Mouse (Mus musculus) heart, adult 10 weeks (tissue): ENCODE results near the gene Ubald1. TPM values are rescaled to one million over a fixed set of nuclear protein-coding genes. Genes with fewer than 3 reads are reported as not detected.

ENCODE experiments used
- polyA plus RNA-seq: library from polyadenylated mRNA; stranded (reverse); fragments of 350-450 nt; fragmentation: Illumina TruSeq; extraction: RNeasy Lipid Tissue Mini Kit (QIAGEN cat#74804); gene quantifications from one replicate; pipeline ENCODE4 v1.2.3, GENCODE M21; 2014; ENCODE audit warnings: low read depth, low replicate concordance

Gene Ubald1
- 29.5 TPM for polyA plus RNA-seq

GRCm38 (mm10) chr16:4880136-4880825, at the start of gene Ubald1:
Gene Ubald1, minus strand, starts transcription at chr16:4880315.

GRCm38 (mm10) chr16:4885760-4886689, 5.9 kb upstream of the Ubald1 start, which contains the start of gene Mgrn1:
Gene Mgrn1, plus strand, starts transcription at chr16:4886249.

DNA sequence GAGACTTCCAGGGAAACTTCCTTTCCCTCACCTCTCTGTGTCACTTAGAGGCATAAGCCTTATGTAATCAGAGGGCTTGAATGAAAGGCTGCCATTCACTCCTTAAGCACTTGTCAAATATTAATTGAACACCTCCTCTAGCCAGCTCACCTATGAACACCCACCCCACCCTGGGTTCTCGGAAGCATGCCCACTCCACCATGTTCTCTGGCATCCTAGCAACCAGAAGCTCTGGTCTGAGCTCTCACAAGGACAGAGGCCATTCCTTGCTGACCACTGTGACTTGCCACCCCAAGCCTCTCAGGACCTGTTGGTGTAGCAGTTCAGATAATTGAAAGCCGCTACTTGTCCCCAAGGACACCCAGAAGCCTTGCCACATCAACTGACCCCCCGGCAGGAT, 44.9 kb downstream of the Ubald1 start, which contains the start of gene 4930562C15Rik:
Gene 4930562C15Rik, plus strand, starts transcription at position 226 of the 400 bp plus-strand sequence.

Other genes with a start within 250 kb of the Ubald1 start
- gene Vasn, start 240.4 kb downstream of the Ubald1 start, polyA plus RNA-seq = 12.0 TPM
- gene Dnaja3, start 240.3 kb downstream of the Ubald1 start, polyA plus RNA-seq = 130 TPM
- gene Coro7, start 200.5 kb downstream of the Ubald1 start, polyA plus RNA-seq = 7.1 TPM
- gene Nmral1, start 161.0 kb downstream of the Ubald1 start, polyA plus RNA-seq = 3.4 TPM
- 74.5 TPM for gene Hmox2, start 154.0 kb downstream of the Ubald1 start, polyA plus RNA-seq
- gene Cdip1, start 90.0 kb downstream of the Ubald1 start, polyA plus RNA-seq = 65.9 TPM
- gene 4930562C15Rik, start 44.9 kb downstream of the Ubald1 start, polyA plus RNA-seq = not detected
- 173 TPM for gene Mgrn1, start 5.9 kb upstream of the Ubald1 start, polyA plus RNA-seq
- 24.9 TPM for gene Nudt16l1, start 58.4 kb upstream of the Ubald1 start, polyA plus RNA-seq
- 19.7 TPM for gene Anks3, start 83.9 kb upstream of the Ubald1 start, polyA plus RNA-seq
- gene Sept12, start 117.5 kb upstream of the Ubald1 start, polyA plus RNA-seq = not detected
- not detected for gene Smim22, start 127.0 kb upstream of the Ubald1 start, polyA plus RNA-seq
- 35.0 TPM for gene Rogdi, start 133.2 kb upstream of the Ubald1 start, polyA plus RNA-seq
- gene Glyr1, start 169.5 kb upstream of the Ubald1 start, polyA plus RNA-seq = 52.6 TPM
- gene Ubn1, start 169.7 kb upstream of the Ubald1 start, polyA plus RNA-seq = 20.4 TPM